Mouse (Mus musculus): ENCODE measurements around the gene Tfap2d. TPM values are rescaled to one million over a fixed set of nuclear protein-coding genes. Genes with fewer than 3 reads are reported as not detected.

The Tfap2d gene
- polyA plus RNA-seq (2017; shearing (Covaris generic)): not detected

GRCm38 (mm10) chr1:19102631-19103030, at the start of gene Tfap2d:
Tfap2d (plus strand) TSS chr1:19103022.

GRCm38 (mm10) chr1:19208641-19209358, 106.0 kb downstream of the Tfap2d start, which contains the start of gene Tfap2b:
Tfap2b (plus strand) TSS chr1:19208914.

Other genes starting within 250 kb of the Tfap2d start
- 0.10 TPM for gene Tfap2b, start 105.9 kb downstream of the Tfap2d start, polyA plus RNA-seq (2017; shearing (Covaris generic))

Measured in effector memory CD4-positive, alpha-beta T cell, adult 5 months (primary cell).